Mouse (Mus musculus): Measurements from ENCODE around the gene Sbk2.

DNA sequence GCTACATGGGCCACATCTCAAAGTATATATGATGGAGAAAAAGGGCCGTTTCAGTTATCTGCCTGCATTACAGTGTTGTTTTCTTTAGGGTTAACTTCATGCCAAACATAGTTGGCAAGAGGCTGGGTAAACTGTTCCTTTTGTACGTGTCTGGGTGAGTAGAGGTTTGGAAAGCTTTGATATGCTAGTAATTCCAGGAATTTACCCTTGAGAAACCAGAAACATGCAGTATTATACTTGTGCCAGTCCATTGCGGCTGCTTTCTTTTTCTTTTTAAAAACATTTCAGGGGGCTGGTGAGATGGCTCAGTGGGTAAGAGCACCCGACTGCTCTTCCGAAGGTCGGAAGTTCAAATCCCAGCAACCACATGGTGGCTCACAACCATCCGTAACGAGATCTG, 32.7 kb upstream of the Sbk2 start:
- TF ChIP-seq CTCF (IDR thresholded peaks at IDR 0.05; ENCODE audit: borderline replicate concordance, insufficient read depth, low read length): no peak
- no peak for TF ChIP-seq POLR2A (IDR thresholded peaks at IDR 0.05; ENCODE audit: low read depth, low read length)

Measured in embryonic fibroblast, embryonic 13.5 days (primary cell).